Mouse (Mus musculus) stomach, postnatal 0 days (tissue): ENCODE measurements at regions not wholly inside any gene's neighbourhood (a gene's known extent, or its start where the extent isn't known, plus 50 kb on each side); places are given as distances from the start of the nearest gene placed in this dataset.

ENCODE experiments used
- ATAC-seq: fragments of 200-750 bp; cut with Nextera tagmentation; 2 replicates; pipeline ENCODE4 v1.8.0; 2017; ENCODE audit not compliant: low FRiP score, low TSS enrichment
- DNase-seq: peaks from one replicate; pipeline ENCODE4 v3.0.0-alpha.2; 2016; ENCODE audit warnings: low spot score
- H3K27ac ChIP-seq: fragments of 300-500 bp; sonication (generic); replicated peaks from 2 replicates; pipeline ENCODE4 v1.5.1; 2014; ENCODE audit warnings: mild to moderate bottlenecking, control low read depth
- H3K27me3 ChIP-seq: fragments of 300-500 bp; sonication (generic); 2 replicates; pipeline ENCODE4 v1.6.1; 2014; ENCODE audit warnings: low read length; ENCODE audit not compliant: control insufficient read depth, insufficient read depth
- H3K36me3 ChIP-seq: fragments of 300-500 bp; sonication (generic); 2 replicates; pipeline ENCODE4 v1.6.1; 2014; ENCODE audit warnings: low read length, mixed read lengths; ENCODE audit not compliant: control insufficient read depth, insufficient read depth
- H3K4me1 ChIP-seq: fragments of 300-500 bp; sonication (generic); replicated peaks from 2 replicates; pipeline ENCODE4 v1.6.1; 2014; ENCODE audit warnings: antibody characterized with exemption; ENCODE audit not compliant: control insufficient read depth, insufficient read depth
- H3K4me2 ChIP-seq: fragments of 300-500 bp; sonication (generic); replicated peaks from 2 replicates; pipeline ENCODE4 v1.6.1; 2014; ENCODE audit warnings: low read depth, mild to moderate bottlenecking, control low read depth, moderate library complexity
- H3K4me3 ChIP-seq: fragments of 300-500 bp; sonication (generic); 2 replicates; pipeline ENCODE4 v1.5.1; 2014; ENCODE audit warnings: low read depth, low read length, control low read depth
- H3K9ac ChIP-seq: fragments of 300-500 bp; sonication (generic); 2 replicates; pipeline ENCODE4 v1.6.1; 2014; ENCODE audit warnings: mild to moderate bottlenecking, low read length, control low read depth, mixed read lengths
- H3K9me3 ChIP-seq: fragments of 300-500 bp; sonication (generic); 2 replicates; pipeline ENCODE4 v1.6.1; 2016; ENCODE audit warnings: low read length; ENCODE audit not compliant: control insufficient read depth
- CTCF ChIP-seq: IDR thresholded peaks from 2 replicates; pipeline ENCODE4 v1.5.1; 2016; ENCODE audit warnings: antibody characterized with exemption, low read depth, mild to moderate bottlenecking, moderate library complexity
- EP300 ChIP-seq: optimal IDR thresholded peaks from 2 replicates; pipeline ENCODE3; 2016; ENCODE audit warnings: antibody characterized with exemption
- WGBS: fragments of 180-500 bp; shearing (Covaris S2); extraction: QIAGEN DNeasy Blood & Tissue Kit; methylation state at CpG from one replicate; pipeline ENCODE4 v1.1.7; 2014; 5-methylcytosine and 5-hydroxymethylcytosine counted together

- no peaks in the 10 kb centered on the region for H3K4me1 ChIP-seq
- no peaks in the 10 kb centered on the region for H3K27me3 ChIP-seq
- no peaks in the 10 kb centered on the region for H3K9me3 ChIP-seq
- no peak overlapping the region for H3K4me3 ChIP-seq
- DNase-seq (no peak), ATAC-seq (no peak)
- TF ChIP-seq CTCF (no peak), EP300 (no peak)
- H3K9ac ChIP-seq, result no peak overlapping the region
- H3K27ac ChIP-seq, result no peak overlapping the region
- no peak overlapping the region for H3K4me2 ChIP-seq
- H3K36me3 ChIP-seq, result no peaks in the 10 kb centered on the region
- 48% methylated on average over 3 of the region's 3 CpGs for WGBS
These were observed 71.8 kb upstream of the Gnpda2 start for GRCm38 (mm10) chr5:69663961-69664360.
